Mouse (Mus musculus): ENCODE results near the gene Rab20. TPM values are rescaled to one million over a fixed set of nuclear protein-coding genes. Genes with fewer than 3 reads are reported as not detected.

Rab20 gene
- 29.8 TPM for polyA plus RNA-seq (2014; fragmentation: Illumina TruSeq; extraction: RNeasy Lipid Tissue Mini Kit (QIAGEN cat#74804); ENCODE audit: low read depth, low replicate concordance)

GRCm38 (mm10) chr8:11477811-11478761 lies at the start of gene Rab20:
TSS of gene Rab20 (minus strand) at chr8:11478710.

GRCm38 (mm10) chr8:11497017-11497990 lies 18.8 kb upstream of the Rab20 start, which contains the start of gene Naxd:
TSS of gene Naxd (plus strand) at chr8:11497506.

Other genes with a start within 250 kb of the Rab20 start
- 127 TPM for gene Col4a2, start 165.9 kb downstream of the Rab20 start, polyA plus RNA-seq (2014; fragmentation: Illumina TruSeq; extraction: RNeasy Lipid Tissue Mini Kit (QIAGEN cat#74804); ENCODE audit: low read depth, low replicate concordance)
- gene Col4a1, start 165.9 kb downstream of the Rab20 start, polyA plus RNA-seq (2014; fragmentation: Illumina TruSeq; extraction: RNeasy Lipid Tissue Mini Kit (QIAGEN cat#74804); ENCODE audit: low read depth, low replicate concordance): 221 TPM
- gene Naxd, start 18.8 kb upstream of the Rab20 start, polyA plus RNA-seq (2014; fragmentation: Illumina TruSeq; extraction: RNeasy Lipid Tissue Mini Kit (QIAGEN cat#74804); ENCODE audit: low read depth, low replicate concordance): 130 TPM
- 28.5 TPM for gene Cars2, start 72.1 kb upstream of the Rab20 start, polyA plus RNA-seq (2014; fragmentation: Illumina TruSeq; extraction: RNeasy Lipid Tissue Mini Kit (QIAGEN cat#74804); ENCODE audit: low read depth, low replicate concordance)
- 41.3 TPM for gene Ing1, start 76.9 kb upstream of the Rab20 start, polyA plus RNA-seq (2014; fragmentation: Illumina TruSeq; extraction: RNeasy Lipid Tissue Mini Kit (QIAGEN cat#74804); ENCODE audit: low read depth, low replicate concordance)
- gene Ankrd10, start 157.0 kb upstream of the Rab20 start, polyA plus RNA-seq (2014; fragmentation: Illumina TruSeq; extraction: RNeasy Lipid Tissue Mini Kit (QIAGEN cat#74804); ENCODE audit: low read depth, low replicate concordance): 40.2 TPM
- gene 1700016D06Rik, start 222.4 kb upstream of the Rab20 start, polyA plus RNA-seq (2014; fragmentation: Illumina TruSeq; extraction: RNeasy Lipid Tissue Mini Kit (QIAGEN cat#74804); ENCODE audit: low read depth, low replicate concordance): 2.2 TPM
- 26.5 TPM for gene Arhgef7, start 249.0 kb upstream of the Rab20 start, polyA plus RNA-seq (2014; fragmentation: Illumina TruSeq; extraction: RNeasy Lipid Tissue Mini Kit (QIAGEN cat#74804); ENCODE audit: low read depth, low replicate concordance)

Measured in adipose tissue, adult 10 weeks (tissue).